Mouse (Mus musculus): ENCODE results near the gene Pa2g4. TPM values are rescaled to one million over a fixed set of nuclear protein-coding genes. Genes with fewer than 3 reads are reported as not detected.
"Not testable (repeated sequence)": the region's sequence is repeated elsewhere in the genome, so short reads cannot be mapped to it uniquely, and the experiment has no call there.

The Pa2g4 gene
- polyA plus RNA-seq, 1 experiment from 2014 or later = 125 TPM

DNA sequence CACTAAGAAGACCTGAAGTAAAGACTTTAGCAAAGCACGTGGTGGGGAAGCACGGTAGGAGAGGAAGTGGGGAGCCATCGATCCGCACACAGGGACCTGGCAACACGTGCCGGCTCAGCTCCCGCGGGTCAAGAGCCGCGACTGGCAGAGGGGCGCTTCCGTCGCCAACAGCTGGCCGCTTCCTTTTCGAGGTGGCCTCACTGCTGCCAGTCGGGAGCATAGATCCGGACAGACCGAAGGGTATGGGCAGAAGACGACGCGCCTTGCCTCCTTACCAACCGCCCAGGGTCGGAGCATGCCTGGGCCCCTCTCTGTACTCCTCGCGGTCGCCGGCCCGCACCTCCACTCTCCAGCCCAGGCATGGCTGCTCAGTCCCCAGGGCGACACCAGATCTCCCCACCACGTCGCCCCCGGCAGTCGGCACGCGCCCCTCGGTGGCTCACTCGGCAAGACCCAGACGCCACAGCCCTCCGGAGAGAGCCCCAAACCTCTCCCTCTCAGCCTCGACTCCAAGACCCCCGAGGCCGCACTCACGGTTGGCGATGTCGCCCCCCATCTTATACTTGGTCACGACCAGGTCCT, 490 bp downstream of the Pa2g4 start:
- peak overlapping the region; percentile 98 for H3K4me2 ChIP-seq
- under 1% methylated on average over 45 of the region's 46 CpGs for WGBS
- H3K27me3 ChIP-seq = no peaks in the 10 kb centered on the region
- H3K27ac ChIP-seq = peak overlapping the region; percentile 89
- peaks cover 23% of the 10 kb centered on the region for H3K4me1 ChIP-seq (replicated peaks)
- peak overlapping the region; percentile 88 for H3K4me3 ChIP-seq
- peaks cover 35% of the 10 kb centered on the region for H3K36me3 ChIP-seq
- no peaks in the 10 kb centered on the region for H3K9me3 ChIP-seq
- ATAC-seq (ENCODE audit: low FRiP score) = peak; percentile 66
- peak overlapping the region; percentile 94 for H3K9ac ChIP-seq

GRCm38 (mm10) chr10:128563544-128563943, 2.2 kb downstream of the Pa2g4 start:
- H3K9me3 ChIP-seq = no peaks in the 10 kb centered on the region
- no peaks in the 10 kb centered on the region for H3K27me3 ChIP-seq
- H3K36me3 ChIP-seq = peaks cover 52% of the 10 kb centered on the region
- H3K9ac ChIP-seq = peak overlapping the region; percentile 55
- 0 out of 2 replicates have a peak overlapping the region, but pooled peaks have one; percentile 98 for H3K4me2 ChIP-seq
- H3K27ac ChIP-seq = no peak overlapping the region
- peaks cover 23% of the 10 kb centered on the region for H3K4me1 ChIP-seq (replicated peaks)
- WGBS = 91% methylated on average over 6 of the region's 6 CpGs
- ATAC-seq (ENCODE audit: low FRiP score) = no peak
- 0 out of 2 replicates have a peak overlapping the region, but pooled peaks have one; percentile 14 for H3K4me3 ChIP-seq

DNA sequence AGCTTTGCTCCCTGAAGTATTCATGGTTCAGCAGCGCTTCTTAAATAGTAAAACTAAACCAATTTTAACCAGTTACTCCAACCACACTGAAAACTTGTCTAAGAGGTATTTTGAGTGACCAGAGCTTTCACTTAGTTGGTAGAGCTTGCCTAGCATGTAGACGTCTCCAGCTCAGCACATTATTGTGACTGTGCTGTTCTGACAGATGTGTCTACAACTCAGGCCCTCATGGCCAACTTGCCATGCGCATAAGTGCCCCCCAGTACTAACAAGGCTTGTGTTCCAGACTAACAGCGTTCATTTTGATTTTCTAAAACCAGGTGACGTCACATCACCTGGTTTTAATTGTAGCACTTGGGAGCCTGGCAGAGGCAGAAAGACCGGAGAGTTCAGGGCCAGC, 8.8 kb downstream of the Pa2g4 start:
- Histone ChIP-seq H3K9ac (no peak overlapping the region), H3K27ac (no peak overlapping the region), H3K27me3 (no peaks in the 10 kb centered on the region), H3K4me2 (no peak overlapping the region), H3K9me3 (no peaks in the 10 kb centered on the region), H3K4me1 (replicated peaks) (no peaks in the 10 kb centered on the region), H3K36me3 (peaks cover 51% of the 10 kb centered on the region), H3K4me3 (no peak overlapping the region)
- ATAC-seq (ENCODE audit: low FRiP score) = no peak
- 89% methylated on average over 6 of the region's 6 CpGs for WGBS

- ATAC-seq (ENCODE audit: low FRiP score) = no peak
- Histone ChIP-seq H3K4me1 (replicated peaks) (no peaks in the 10 kb centered on the region), H3K4me3 (no peak overlapping the region), H3K27ac (no peak overlapping the region), H3K9me3 (no peaks in the 10 kb centered on the region), H3K27me3 (no peaks in the 10 kb centered on the region), H3K9ac (no peak overlapping the region), H3K4me2 (no peak overlapping the region), H3K36me3 (peaks cover 44% of the 10 kb centered on the region)
Measured at GRCm38 (mm10) chr10:128556286-128556685, 9.5 kb downstream of the Pa2g4 start.

GRCm38 (mm10) chr10:128555567-128555966, 10.2 kb downstream of the Pa2g4 start:
- H3K27ac ChIP-seq; H3K9me3 ChIP-seq; ATAC-seq (ENCODE audit: low FRiP score); H3K9ac ChIP-seq; H3K27me3 ChIP-seq; H3K4me3 ChIP-seq; H3K4me1 ChIP-seq (replicated peaks); H3K4me2 ChIP-seq: not testable (repeated sequence)
- H3K36me3 ChIP-seq = peaks cover 37% of the 10 kb centered on the region
- WGBS = 91% methylated on average over 1 of the region's 1 CpGs

- 93% methylated on average over 11 of the region's 11 CpGs for WGBS
- H3K9ac ChIP-seq; H3K4me3 ChIP-seq; H3K4me2 ChIP-seq; H3K27me3 ChIP-seq; H3K9me3 ChIP-seq; ATAC-seq (ENCODE audit: low FRiP score); H3K36me3 ChIP-seq: not testable (repeated sequence)
- peaks cover 20% of the 10 kb centered on the region for H3K4me1 ChIP-seq (replicated peaks)
- H3K27ac ChIP-seq = peak overlapping the region; percentile 77; the same call in 1 of the 2 replicates
Measured at GRCm38 (mm10) chr10:128550144-128550823, 15.5 kb downstream of the Pa2g4 start.

DNA sequence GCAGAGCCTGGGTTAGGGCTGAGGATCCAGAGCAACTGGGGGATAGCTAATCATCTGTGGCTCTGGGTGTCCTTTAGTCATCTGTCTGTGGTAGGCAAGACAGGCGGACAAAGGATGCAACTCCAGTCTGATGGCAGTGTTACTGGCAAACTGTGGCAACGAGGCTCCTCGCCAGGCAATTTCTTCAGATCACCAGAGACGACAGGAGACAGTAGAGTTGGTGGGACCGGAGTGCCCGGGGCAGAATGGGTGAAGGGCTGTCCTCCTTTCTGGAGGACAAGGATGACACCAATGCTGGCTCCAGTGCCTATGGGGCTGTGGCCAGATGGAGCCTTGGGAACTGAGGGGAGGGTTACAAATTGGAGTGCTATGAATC, 16.1 kb downstream of the Pa2g4 start:
- peak overlapping the region; percentile 77 for H3K27ac ChIP-seq
- H3K36me3 ChIP-seq = peaks cover 10% of the 10 kb centered on the region
- ATAC-seq (ENCODE audit: low FRiP score); H3K9ac ChIP-seq; H3K9me3 ChIP-seq; H3K27me3 ChIP-seq: not testable (repeated sequence)
- 63% methylated on average over 6 of the region's 6 CpGs for WGBS
- H3K4me1 ChIP-seq (replicated peaks) = peaks cover 20% of the 10 kb centered on the region
- H3K4me3 ChIP-seq = 0 out of 2 replicates have a peak overlapping the region, but pooled peaks have one; percentile 2
- H3K4me2 ChIP-seq = peak overlapping the region; percentile 85; the same call in 1 of the 2 replicates

- Histone ChIP-seq H3K4me3 (peak within 1 kb of the TSS; percentile 76), H3K27me3 (no peaks in the 10 kb centered on the region), H3K27ac (peak within 1 kb of the TSS; percentile 97), H3K9me3 (no peaks in the 10 kb centered on the region), H3K9ac (peak within 1 kb of the TSS; percentile 93), H3K4me1 (replicated peaks) (peaks cover 21% of the 10 kb centered on the region), H3K4me2 (peak within 1 kb of the TSS; percentile 85), H3K36me3 (peaks cover 16% of the 10 kb centered on the region)
- WGBS = under 1% methylated on average over 31 of the region's 31 CpGs
- peak; percentile 91 for ATAC-seq (ENCODE audit: low FRiP score)
Measured at GRCm38 (mm10) chr10:128548947-128549681, 16.7 kb downstream of the Pa2g4 start, which contains the start of gene Rpl41. Gene Rpl41, minus strand, starts transcription at chr10:128549305.

GRCm38 (mm10) chr10:128548051-128548791, 17.6 kb downstream of the Pa2g4 start:
- H3K27me3 ChIP-seq; ATAC-seq (ENCODE audit: low FRiP score); H3K9me3 ChIP-seq: not testable (repeated sequence)
- Histone ChIP-seq H3K4me3 (peak overlapping the region; percentile 76), H3K36me3 (peaks cover 25% of the 10 kb centered on the region), H3K27ac (peak overlapping the region; percentile 97), H3K4me1 (replicated peaks) (peaks cover 30% of the 10 kb centered on the region), H3K9ac (peak overlapping the region; percentile 93), H3K4me2 (peak overlapping the region; percentile 85)
- WGBS = under 1% methylated on average over 30 of the region's 30 CpGs

DNA sequence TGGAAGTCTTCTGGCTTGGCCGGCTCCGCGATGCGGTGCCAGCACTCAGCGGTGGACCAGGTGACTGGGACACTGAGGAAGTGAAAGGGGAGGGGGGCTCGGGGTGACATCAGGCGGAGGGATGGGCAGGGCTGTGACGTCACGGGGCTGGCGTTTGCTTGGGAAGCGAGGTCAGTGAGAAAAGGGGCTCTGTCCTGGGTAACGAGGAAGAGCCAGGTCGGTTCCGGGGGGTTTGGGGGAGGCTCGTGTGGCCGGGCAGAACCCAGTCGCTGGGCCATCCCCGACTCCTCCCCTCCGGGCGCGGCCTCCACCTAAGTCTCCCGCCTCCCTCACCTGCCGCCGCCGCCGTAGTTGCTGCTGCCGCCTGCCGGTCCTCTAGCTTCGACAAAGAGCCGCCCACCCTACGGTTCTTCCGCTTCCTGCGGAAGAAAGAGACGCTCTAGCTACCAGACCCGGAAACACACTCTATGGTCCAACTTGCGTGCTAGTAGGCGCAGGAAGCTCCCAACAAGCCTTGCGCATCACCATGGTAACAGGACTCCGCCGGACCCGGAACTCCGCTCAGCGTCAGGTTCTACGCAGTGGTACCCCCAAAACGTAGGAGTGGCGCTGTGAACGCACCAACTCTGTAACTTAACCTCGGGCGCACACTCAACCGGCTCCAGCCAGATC, 18.3 kb downstream of the Pa2g4 start, which contains the start of gene Zc3h10:
TSS of gene Zc3h10 (minus strand) at position 414 of the 672 bp plus-strand sequence.
- Histone ChIP-seq H3K4me3 (peak within 1 kb of the TSS; percentile 76), H3K9me3 (no peaks in the 10 kb centered on the region), H3K4me1 (replicated peaks) (peaks cover 32% of the 10 kb centered on the region), H3K36me3 (peaks cover 32% of the 10 kb centered on the region), H3K9ac (peak within 1 kb of the TSS; percentile 93), H3K4me2 (peak within 1 kb of the TSS; percentile 85), H3K27ac (peak within 1 kb of the TSS; percentile 97), H3K27me3 (no peaks in the 10 kb centered on the region)
- ATAC-seq (ENCODE audit: low FRiP score) = peak; percentile 92
- WGBS = under 1% methylated on average over 50 of the region's 50 CpGs

GRCm38 (mm10) chr10:128546787-128547186, 19.0 kb downstream of the Pa2g4 start:
- 24% methylated on average over 7 of the region's 7 CpGs for WGBS

More at GRCm38 (mm10) chr10:128546787-128547186, 19.0 kb downstream of the Pa2g4 start:
- H3K4me1 ChIP-seq (replicated peaks) = peaks cover 32% of the 10 kb centered on the region
- H3K4me2 ChIP-seq = peak overlapping the region; percentile 85
- no peaks in the 10 kb centered on the region for H3K27me3 ChIP-seq
- H3K9ac ChIP-seq = peak overlapping the region; percentile 79
- peak overlapping the region; percentile 76 for H3K4me3 ChIP-seq
- ATAC-seq (ENCODE audit: low FRiP score) = no peak
- peaks cover 38% of the 10 kb centered on the region for H3K36me3 ChIP-seq
- no peaks in the 10 kb centered on the region for H3K9me3 ChIP-seq
- H3K27ac ChIP-seq = peak overlapping the region; percentile 97

All from hindbrain, embryonic 13.5 days (tissue).